Mouse (Mus musculus) midbrain, embryonic 16.5 days (tissue): ENCODE data around the gene Pcx. TPM values are rescaled to one million over a fixed set of nuclear protein-coding genes. Genes with fewer than 3 reads are reported as not detected.

ENCODE experiments used
- ATAC-seq: fragments of 200-750 bp; cut with Nextera tagmentation; 2 replicates; pipeline ENCODE4 v1.8.0; 2017; ENCODE audit warnings: moderate TSS enrichment
- H3K27ac ChIP-seq: fragments of 300-500 bp; sonication (generic); 2 replicates; pipeline ENCODE4 v1.5.1; 2014; ENCODE audit warnings: mild to moderate bottlenecking, low read length, mixed read lengths
- H3K27me3 ChIP-seq: fragments of 300-500 bp; sonication (generic); 2 replicates; pipeline ENCODE4 v1.6.1; 2014; ENCODE audit warnings: low read depth, low read length, mixed read lengths; ENCODE audit not compliant: control insufficient read depth, insufficient read depth
- H3K36me3 ChIP-seq: fragments of 300-500 bp; sonication (generic); 2 replicates; pipeline ENCODE4 v1.6.1; 2014; ENCODE audit warnings: mild to moderate bottlenecking, low read length, moderate library complexity, mixed read lengths; ENCODE audit not compliant: control insufficient read depth, insufficient read depth
- H3K4me1 ChIP-seq: fragments of 300-500 bp; sonication (generic); 2 replicates; pipeline ENCODE4 v1.6.1; 2014; ENCODE audit warnings: mild to moderate bottlenecking, low read length, mixed read lengths; ENCODE audit not compliant: control insufficient read depth, insufficient read depth
- H3K4me2 ChIP-seq: fragments of 300-500 bp; sonication (generic); 2 replicates; pipeline ENCODE4 v1.6.1; 2014; ENCODE audit warnings: mild to moderate bottlenecking, low read length, mixed read lengths
- H3K4me3 ChIP-seq: fragments of 300-500 bp; sonication (generic); 2 replicates; pipeline ENCODE4 v1.5.1; 2014; ENCODE audit warnings: low read depth, mild to moderate bottlenecking, low read length, moderate library complexity, mixed read lengths
- H3K9ac ChIP-seq: fragments of 300-500 bp; sonication (generic); 2 replicates; pipeline ENCODE4 v1.6.1; 2014; ENCODE audit warnings: low read depth, low read length, mixed read lengths
- H3K9me3 ChIP-seq: fragments of 300-500 bp; sonication (generic); replicated peaks from 2 replicates; pipeline ENCODE4 v1.6.1; 2014; ENCODE audit warnings: mild to moderate bottlenecking, low read length, mixed read lengths; ENCODE audit not compliant: control insufficient read depth, poor library complexity, severe bottlenecking
- WGBS: fragments of 180-500 bp; shearing (Covaris S2); extraction: QIAGEN DNeasy Blood & Tissue Kit; methylation state at CpG from one replicate; pipeline ENCODE4 v1.1.7; 2014; 5-methylcytosine and 5-hydroxymethylcytosine counted together
- polyA plus RNA-seq: library from polyadenylated mRNA; unstranded; fragments of >200 nt; fragmentation: Nextera tagmentation; extraction: Ambion mirVana; gene quantifications from 2 replicates; pipeline ENCODE4 v1.2.1, GENCODE M21; 2015

Gene Pcx
- polyA plus RNA-seq, 1 experiment from 2014 or later: 35.3 TPM

DNA sequence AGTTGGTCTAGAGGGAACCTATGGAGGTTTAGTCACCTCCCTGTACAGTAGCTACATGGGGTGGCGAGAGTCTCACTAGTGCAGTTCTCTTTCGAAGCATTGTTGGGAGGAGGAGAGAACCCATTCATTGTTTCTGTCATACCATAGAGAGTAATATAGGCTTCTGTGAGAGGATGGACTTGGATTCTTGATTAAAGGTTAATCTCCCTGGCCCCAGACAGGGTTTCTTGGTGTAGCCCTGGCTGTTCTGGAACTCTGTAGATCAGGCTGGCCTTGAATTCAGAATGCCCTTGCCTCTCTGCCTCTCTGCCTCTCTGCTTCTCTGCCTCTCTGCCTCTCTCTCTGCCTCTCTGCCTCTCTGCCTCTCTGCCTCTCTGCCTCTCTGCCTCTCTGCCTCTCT lies 46.5 kb downstream of the Pcx start:
- WGBS: 95% methylated on average over 2 of the region's 2 CpGs
- H3K27ac ChIP-seq: no peak overlapping the region
- H3K27me3 ChIP-seq: no peaks in the 10 kb centered on the region
- ATAC-seq: no peak
- no peak overlapping the region for H3K4me2 ChIP-seq
- H3K9me3 ChIP-seq: no peaks in the 10 kb centered on the region
- H3K4me3 ChIP-seq: no peak overlapping the region
- no peak overlapping the region for H3K9ac ChIP-seq
- H3K36me3 ChIP-seq: no peaks in the 10 kb centered on the region
- no peaks in the 10 kb centered on the region for H3K4me1 ChIP-seq

DNA sequence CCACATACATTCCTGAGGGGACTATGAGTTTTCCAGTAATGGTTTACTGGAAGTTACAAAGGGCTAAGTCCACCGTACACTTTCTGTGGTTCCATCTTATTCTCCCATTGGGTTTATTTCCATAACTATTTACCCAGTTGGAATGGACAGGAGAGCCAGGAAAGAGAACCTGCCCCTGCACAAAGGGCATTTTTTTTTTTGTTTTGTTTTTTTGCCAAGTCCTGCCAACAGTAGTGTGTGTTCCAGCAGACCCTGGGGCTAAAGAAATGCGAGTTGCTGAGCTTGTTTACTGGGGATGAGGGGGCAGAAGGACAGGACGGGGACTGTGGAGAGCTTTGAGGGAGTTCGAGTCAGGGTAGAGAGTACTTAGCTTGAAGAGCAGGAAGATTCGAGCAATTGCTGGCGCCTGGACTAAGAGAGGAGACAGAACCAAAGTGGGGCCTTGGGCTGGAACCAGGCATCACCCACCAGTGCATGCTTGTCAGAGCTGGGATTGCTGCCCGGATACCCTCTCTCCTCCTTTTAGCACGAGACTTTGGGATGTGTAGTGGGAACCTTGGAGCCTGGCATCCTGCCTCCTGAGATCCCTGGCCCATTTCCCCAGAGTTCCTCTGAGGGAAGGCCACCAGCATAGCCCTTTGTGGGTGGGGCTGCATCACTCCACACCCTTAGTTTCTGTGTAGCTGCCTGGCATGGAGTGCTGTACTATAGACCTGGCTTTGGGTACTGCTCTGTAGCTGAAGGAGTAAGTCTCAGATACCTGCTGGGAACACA lies 47.7 kb downstream of the Pcx start:
- Histone ChIP-seq H3K27ac (peak overlapping the region; percentile 76), H3K4me3 (no peak overlapping the region), H3K9me3 (no peaks in the 10 kb centered on the region), H3K4me1 (no peaks in the 10 kb centered on the region), H3K27me3 (no peaks in the 10 kb centered on the region), H3K36me3 (no peaks in the 10 kb centered on the region), H3K4me2 (no peak overlapping the region), H3K9ac (no peak overlapping the region)
- 56% methylated on average over 8 of the region's 8 CpGs for WGBS
- peak; percentile 82 for ATAC-seq

DNA sequence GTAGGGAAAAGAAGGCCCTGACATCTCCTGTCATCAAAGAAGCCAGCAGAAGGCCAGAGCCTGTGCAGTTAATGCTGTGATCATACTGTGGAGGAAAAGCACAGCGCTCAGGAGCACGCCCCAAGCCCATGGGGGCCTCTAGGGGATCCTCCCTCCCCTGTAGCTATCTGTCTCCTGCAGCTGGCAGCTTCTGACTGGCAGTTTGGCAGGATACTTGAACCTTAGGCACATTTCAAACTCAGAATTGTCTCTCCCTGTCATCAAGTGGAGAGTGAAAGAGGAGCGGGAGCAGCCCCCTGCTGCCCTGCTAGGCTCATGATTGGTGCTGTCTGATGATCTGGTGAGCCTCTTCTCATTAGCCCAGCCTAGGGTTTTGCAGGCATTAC lies 48.3 kb downstream of the Pcx start:
- peak; percentile 21; the same call in 1 of the 2 replicates for ATAC-seq
- Histone ChIP-seq H3K9ac (no peak overlapping the region), H3K4me2 (no peak overlapping the region), H3K27me3 (no peaks in the 10 kb centered on the region), H3K36me3 (no peaks in the 10 kb centered on the region), H3K4me3 (no peak overlapping the region), H3K9me3 (no peaks in the 10 kb centered on the region), H3K4me1 (no peaks in the 10 kb centered on the region), H3K27ac (peak overlapping the region; percentile 76)
- WGBS: 42% methylated on average over 3 of the region's 3 CpGs

DNA sequence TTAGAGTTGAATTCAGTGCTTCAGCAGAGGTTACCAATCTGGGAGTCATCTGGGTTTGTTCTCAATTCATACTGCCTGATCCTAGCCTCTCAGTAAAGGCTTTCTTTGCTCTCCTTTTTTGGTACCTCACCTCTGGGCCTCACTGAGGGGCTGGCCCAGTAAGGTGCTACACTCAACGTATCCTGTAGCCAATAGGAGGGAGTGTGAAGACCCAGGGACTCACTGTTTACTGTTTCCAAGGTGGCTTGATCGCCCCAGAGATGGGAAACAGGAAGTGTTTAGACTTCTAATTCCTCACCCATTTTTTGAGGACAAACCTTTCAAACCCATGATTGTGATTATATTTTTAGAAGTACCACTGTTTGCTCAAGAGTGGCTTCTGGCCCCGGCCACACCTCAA lies 48.7 kb downstream of the Pcx start:
- Histone ChIP-seq H3K4me2 (no peak overlapping the region), H3K4me1 (no peaks in the 10 kb centered on the region), H3K4me3 (no peak overlapping the region), H3K9ac (no peak overlapping the region), H3K9me3 (no peaks in the 10 kb centered on the region), H3K27ac (peak overlapping the region; percentile 76), H3K36me3 (no peaks in the 10 kb centered on the region), H3K27me3 (no peaks in the 10 kb centered on the region)
- 69% methylated on average over 3 of the region's 3 CpGs for WGBS
- no peak for ATAC-seq

DNA sequence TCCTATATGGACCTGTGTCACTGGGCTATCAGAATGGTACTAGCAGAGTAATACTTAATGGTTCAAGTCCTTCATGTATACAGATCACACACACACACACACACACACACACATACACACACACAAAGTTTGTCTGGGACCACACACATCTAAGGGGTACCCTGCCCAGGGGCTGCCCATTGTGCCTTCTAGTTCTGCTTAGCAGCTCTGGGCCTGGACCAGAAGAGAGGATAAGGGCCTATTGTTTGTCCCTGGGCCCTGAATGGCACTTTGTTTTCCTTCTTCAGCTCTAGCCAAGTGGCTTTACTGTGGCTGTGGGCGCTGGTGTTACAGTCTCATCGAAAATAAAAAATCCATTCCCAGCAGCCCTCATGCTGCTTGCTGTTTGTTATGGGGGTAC lies 49.3 kb downstream of the Pcx start:
- Histone ChIP-seq H3K4me2 (no peak overlapping the region), H3K4me1 (no peaks in the 10 kb centered on the region), H3K27ac (peak overlapping the region; percentile 76; the same call in 1 of the 2 replicates), H3K9ac (no peak overlapping the region), H3K9me3 (no peaks in the 10 kb centered on the region), H3K36me3 (no peaks in the 10 kb centered on the region), H3K27me3 (no peaks in the 10 kb centered on the region), H3K4me3 (no peak overlapping the region)
- peak; percentile 67; the same call in 1 of the 2 replicates for ATAC-seq
- 25% methylated on average over 2 of the region's 2 CpGs for WGBS

DNA sequence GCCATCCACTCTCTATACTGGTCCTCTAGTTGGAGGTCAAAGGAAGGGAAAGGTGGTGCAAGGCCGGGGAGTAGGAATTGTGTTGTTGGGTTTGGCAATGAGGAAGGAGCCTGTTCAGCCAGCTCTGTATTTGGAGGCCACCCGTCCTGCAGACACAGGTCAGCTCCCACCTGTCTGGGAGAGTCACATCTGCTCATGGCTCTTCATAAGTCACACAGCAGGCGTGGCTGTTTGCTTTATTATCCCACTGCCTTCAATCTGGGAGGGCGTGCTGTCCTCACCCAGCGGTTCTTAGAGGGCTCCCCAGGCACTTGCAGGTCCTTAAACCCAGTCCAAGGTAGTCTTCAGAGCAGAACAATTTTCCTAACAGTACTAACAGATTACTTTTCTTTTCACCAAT lies 49.9 kb downstream of the Pcx start:
- Histone ChIP-seq H3K27ac (peak overlapping the region; percentile 55), H3K4me1 (no peaks in the 10 kb centered on the region), H3K4me2 (no peak overlapping the region), H3K36me3 (no peaks in the 10 kb centered on the region), H3K9ac (no peak overlapping the region), H3K27me3 (no peaks in the 10 kb centered on the region), H3K4me3 (no peak overlapping the region), H3K9me3 (no peaks in the 10 kb centered on the region)
- ATAC-seq: no peak
- WGBS: 84% methylated on average over 5 of the region's 5 CpGs

DNA sequence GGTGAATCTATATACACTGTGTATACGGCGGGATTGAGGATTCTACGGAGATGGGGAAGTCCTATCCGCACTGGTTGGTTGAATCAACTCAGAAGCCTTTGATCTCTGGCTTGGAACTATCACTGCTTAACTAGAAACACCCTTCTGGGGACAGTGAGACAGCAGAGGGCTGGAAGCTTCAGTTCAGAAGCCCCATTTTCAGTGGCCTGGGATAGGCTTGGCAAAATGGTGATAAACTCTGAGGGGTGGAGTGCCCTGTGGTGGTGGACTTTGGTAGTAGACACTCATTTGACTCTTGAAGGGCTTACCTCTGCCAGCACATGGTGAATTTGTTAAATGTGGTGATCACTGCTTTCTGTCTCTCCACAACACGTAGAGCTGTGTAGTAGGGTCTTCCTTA lies 55.4 kb downstream of the Pcx start:
- 84% methylated on average over 5 of the region's 5 CpGs for WGBS
- no peak for ATAC-seq
- H3K27ac ChIP-seq: no peak overlapping the region

DNA sequence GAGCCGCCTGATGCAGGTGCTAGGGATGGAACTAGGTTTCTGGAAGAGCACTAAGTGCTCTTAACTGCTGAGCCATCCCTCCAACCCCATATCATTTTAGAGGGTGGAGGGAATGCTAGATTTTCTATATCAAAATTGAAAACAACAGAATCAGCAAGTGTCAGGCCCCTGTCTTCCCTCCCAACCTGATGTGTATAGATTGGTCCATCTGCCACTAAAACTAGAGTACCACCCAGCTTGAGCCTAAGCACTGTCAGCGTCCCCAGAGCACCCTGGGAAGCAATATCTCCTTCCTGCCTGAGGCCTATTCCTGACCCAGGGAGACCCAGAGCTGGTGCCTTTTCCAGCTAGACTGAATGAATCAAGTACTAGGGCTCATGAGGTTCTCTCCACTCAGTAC lies 56.6 kb downstream of the Pcx start:
- H3K27me3 ChIP-seq: no peaks in the 10 kb centered on the region
- H3K4me2 ChIP-seq: no peak overlapping the region
- H3K27ac ChIP-seq: no peak overlapping the region
- no peak overlapping the region for H3K4me3 ChIP-seq
- no peaks in the 10 kb centered on the region for H3K36me3 ChIP-seq
- H3K9ac ChIP-seq: no peak overlapping the region
- WGBS: 86% methylated on average over 2 of the region's 2 CpGs
- no peak for ATAC-seq
- no peaks in the 10 kb centered on the region for H3K9me3 ChIP-seq
- no peaks in the 10 kb centered on the region for H3K4me1 ChIP-seq

More for the DNA sequence above, 55.4 kb downstream of the Pcx start:
- H3K9me3 ChIP-seq: no peaks in the 10 kb centered on the region
- H3K36me3 ChIP-seq: no peaks in the 10 kb centered on the region
- no peak overlapping the region for H3K4me3 ChIP-seq
- H3K4me1 ChIP-seq: no peaks in the 10 kb centered on the region
- no peaks in the 10 kb centered on the region for H3K27me3 ChIP-seq
- no peak overlapping the region for H3K9ac ChIP-seq
- no peak overlapping the region for H3K4me2 ChIP-seq

DNA sequence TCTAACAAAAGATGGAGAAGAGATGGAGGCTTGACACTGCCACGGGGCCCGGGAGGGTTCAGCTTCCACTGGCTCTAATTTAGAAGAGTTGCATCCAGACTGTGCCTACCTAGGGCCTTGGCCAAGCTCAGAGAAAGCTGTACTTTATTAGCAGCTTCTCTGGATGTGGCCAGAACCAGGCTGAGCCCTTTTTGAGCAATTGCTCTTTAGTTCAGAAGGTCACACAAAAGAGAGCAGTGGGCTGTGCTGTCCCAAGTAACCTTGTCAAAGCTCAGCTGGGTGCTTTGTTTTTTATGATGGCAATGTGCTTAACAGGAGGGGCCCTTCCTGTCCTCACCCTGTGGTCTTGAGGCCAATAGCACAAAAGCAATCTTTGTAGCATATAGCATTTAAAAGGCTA lies 57.4 kb downstream of the Pcx start:
- H3K9me3 ChIP-seq: no peaks in the 10 kb centered on the region
- H3K36me3 ChIP-seq: no peaks in the 10 kb centered on the region
- no peak overlapping the region for H3K4me2 ChIP-seq
- WGBS: 82% methylated on average over 2 of the region's 2 CpGs
- no peak overlapping the region for H3K27ac ChIP-seq
- H3K4me1 ChIP-seq: no peaks in the 10 kb centered on the region
- H3K27me3 ChIP-seq: no peaks in the 10 kb centered on the region
- H3K9ac ChIP-seq: no peak overlapping the region
- ATAC-seq: no peak
- no peak overlapping the region for H3K4me3 ChIP-seq
